Mouse (Mus musculus) heart, adult 2 months (tissue): ENCODE measurements around the gene Plpp3.

Experiments used
- CTCF ChIP-seq: fragments of 200-600 bp; IDR thresholded peaks from 2 replicates; pipeline ENCODE4 v1.8.1; 2022; ENCODE audit warnings: antibody characterized with exemption, mild to moderate bottlenecking, moderate library complexity
- EP300 ChIP-seq: fragments of 200-500 bp; IDR thresholded peaks from 2 replicates; pipeline ENCODE4 v1.6.1; 2011; ENCODE audit warnings: low read depth, low read length, control low read depth; ENCODE audit not compliant: insufficient read depth
- POLR2A ChIP-seq: fragments of 200-500 bp; IDR thresholded peaks from 2 replicates; pipeline ENCODE4 v1.6.1; 2011; ENCODE audit warnings: mild to moderate bottlenecking, low read depth, low read length, control low read depth; ENCODE audit not compliant: insufficient read depth

GRCm38 (mm10) chr4:105186654-105187053 lies 29.5 kb downstream of the Plpp3 start:
- TF ChIP-seq POLR2A (no peak), CTCF (no peak), EP300 (no peak)
